Mouse (Mus musculus) frontal cortex, postnatal 14 days (tissue): ENCODE measurements around the gene Plekhm2.

Experiments
- DNase-seq, 2 experiments: peaks; one replicate each; pipeline ENCODE4 v3.0.0; 2022; ENCODE audit warnings: low spot score in 2 of 2

Plekhm2 gene

DNA sequence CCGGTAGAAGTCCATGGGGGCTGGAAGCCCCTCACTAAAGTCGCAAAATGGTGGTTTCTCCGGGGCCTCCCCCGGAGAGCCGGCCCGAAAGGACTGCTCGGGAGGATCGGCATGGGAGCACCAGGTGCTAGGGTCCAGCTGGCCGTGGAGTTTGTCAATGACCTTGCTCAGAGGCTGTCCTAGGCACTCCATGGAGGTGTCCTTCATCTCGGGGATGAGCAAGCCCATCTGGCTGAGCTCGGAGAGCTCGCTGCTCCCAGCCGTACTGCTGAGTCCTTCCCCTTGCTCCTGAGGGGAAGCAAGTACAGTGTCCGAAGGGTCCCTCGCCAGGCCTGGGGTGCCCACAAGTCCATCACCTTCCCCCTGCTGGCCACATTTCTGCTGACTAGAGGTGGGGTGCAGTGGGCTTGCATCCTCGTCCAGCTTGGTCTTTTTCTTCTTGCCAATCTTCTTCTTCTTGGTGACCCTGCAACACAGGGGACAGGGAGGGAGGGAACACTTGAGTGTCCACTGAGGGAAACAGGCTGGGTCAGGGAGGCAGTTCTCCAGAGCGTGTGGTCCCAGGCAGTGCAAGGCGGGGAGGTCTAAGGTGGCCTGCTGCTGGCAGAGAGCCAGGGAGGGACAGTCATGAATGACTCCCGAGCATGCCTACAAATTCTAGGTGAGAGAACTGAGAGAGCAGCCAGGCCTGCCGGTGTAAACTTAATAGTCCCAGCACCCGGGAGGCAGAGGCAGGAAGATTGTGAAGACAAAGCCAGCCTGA, 32.4 kb downstream of the Plekhm2 start:
- no peak for DNase-seq

DNA sequence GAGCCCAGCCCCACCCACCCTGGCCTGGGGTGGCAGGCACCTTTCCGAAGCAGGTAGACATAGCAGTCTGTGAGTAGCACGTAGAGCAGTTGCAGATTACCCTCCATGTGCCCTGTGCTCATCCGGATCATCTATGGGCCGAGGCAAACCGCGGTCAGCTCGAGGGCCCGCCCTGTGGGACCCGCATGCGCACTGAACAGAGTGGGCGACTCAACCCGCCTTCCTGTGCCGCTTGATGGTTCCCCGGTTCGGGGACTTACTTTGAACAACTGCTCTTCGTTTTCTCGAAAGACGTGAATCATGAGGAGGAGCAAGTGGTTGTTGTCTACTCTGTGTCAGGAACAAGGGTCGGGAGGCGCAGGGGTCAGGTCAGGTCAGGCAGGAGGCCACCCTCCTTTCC, 33.4 kb downstream of the Plekhm2 start:
- DNase-seq: no peak

DNA sequence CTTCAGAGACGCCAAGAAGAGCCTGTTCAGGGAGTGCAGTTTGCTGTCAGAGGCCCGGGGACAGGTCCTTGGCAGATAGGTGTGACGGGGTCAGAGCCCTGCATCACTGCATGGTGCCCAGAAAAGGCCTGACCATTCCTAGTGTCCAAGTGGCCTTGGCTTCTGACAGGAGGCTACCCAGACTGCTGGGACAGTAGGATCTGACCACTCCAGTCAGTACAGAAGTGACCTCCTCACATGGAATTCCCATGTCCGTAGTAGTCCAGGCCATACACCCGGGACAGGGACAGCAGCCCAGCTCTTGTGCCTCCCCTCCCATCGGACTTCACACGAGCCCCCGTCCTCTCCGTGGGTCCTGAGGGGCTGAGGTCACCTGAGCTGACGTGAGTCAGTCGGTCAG, 34.7 kb downstream of the Plekhm2 start:
- DNase-seq: no peak

DNA sequence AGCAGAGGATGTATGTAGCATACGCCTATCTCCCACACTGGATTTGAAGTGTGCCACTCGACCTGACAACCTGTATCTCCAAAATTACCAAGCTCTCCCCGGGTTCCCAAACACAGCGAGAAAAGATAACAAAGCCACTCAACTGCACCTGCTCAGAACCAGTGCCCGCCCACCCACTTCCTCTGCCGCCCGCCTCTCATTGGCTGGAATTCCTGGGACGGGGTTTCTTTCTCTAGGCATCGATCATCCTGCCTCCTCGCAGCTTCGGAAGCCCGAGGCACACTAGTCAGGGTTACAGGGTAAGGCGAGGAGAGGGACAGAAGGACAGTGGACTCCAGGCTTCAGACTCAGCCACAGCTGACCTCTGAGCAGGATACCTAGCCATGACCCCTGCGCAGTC, 36.0 kb downstream of the Plekhm2 start:
- DNase-seq: no peak

DNA sequence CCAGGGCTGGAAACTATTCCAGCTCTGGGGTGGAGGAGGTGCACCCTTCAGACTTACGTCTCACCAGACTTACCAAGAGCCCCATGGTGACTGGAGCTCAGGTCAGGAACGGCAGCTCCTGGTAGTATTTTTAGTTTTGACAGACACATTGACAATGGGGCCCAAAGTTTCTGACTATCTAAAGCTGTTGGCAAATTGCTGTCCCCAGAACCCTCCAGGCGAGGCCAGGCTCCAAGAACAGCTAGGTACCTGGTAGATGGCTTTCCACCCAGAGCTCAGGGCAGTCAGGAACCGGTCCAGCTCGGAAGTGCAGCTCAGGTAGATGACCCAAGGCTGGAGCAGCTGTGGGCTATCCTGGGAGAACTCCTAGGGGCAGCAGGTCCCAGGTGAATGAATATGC, 37.2 kb downstream of the Plekhm2 start:
- no peak for DNase-seq

DNA sequence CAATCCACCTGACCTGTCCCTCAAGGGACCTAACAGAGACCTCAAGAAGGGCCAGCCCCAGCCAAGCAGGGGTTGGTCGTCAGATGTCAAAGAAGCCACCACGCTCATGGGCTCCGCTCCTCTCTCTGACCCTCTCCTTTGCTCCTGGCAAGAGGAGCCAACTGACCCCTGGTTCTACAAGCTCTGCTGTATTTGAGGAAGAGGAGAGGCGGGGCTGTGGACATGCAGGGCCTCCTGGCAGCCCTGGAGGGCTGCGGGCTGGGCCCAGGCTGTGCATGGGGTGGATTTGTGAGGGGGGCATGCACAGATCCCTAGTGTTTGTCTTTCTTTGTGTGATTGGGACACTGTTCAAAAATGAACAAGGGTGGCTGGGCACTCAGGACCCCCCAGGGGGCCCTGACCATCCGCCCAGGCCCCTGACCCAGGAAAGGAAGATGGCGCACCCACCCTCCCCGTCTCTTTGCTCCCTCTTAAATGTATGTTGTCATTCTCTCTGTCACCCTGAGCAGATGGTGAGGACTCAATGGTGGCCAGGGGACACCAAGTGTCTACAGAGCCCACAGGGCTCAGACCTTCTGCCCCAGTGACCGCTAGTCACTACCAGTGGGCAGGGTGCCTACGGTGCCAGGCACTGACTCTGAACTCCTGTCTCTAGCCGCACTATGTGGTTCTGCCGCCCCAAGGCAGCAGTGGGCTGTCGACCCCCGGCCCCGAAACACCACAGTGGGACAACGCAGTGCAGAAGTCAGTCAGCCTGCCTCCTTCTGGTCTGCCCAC, 38.7 kb downstream of the Plekhm2 start:
- DNase-seq: no peak

DNA sequence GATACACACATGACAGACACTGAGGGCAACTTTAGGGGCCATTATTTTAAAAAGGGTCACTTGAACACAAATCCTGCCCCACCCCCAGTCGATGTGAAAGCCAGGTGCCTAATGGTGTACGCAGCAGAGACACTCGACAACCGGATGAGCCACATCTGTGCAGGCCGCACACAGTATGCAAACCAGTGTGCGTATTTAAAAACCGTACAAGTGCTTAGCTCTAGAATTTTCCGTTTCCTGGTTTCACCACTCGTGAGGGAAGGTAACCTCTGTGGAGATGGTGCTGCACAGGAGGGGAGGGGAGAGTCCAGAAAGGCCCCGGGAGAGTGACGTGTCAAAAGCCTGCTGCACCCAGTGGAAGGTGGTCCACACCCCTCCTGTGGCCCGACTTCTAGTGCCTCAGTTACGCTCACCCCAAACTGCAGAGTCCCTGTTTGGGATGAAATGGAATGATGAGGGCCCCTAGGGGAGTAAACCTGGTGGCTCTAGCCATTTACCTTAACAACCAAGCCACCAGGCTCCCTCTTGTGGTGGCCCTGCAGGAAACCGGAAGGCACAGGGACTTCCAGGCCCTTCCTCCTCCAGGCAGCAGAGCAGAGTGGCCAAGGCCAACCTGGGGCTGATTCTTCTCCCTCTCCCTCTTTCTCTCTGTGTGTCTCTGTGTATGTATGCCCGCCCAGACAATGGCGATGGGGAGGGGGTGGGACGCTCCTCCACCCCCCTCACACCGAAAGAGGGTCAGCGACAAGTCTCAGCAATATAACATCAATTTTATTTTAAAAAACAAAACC, 39.5 kb downstream of the Plekhm2 start:
- DNase-seq: no peak

DNA sequence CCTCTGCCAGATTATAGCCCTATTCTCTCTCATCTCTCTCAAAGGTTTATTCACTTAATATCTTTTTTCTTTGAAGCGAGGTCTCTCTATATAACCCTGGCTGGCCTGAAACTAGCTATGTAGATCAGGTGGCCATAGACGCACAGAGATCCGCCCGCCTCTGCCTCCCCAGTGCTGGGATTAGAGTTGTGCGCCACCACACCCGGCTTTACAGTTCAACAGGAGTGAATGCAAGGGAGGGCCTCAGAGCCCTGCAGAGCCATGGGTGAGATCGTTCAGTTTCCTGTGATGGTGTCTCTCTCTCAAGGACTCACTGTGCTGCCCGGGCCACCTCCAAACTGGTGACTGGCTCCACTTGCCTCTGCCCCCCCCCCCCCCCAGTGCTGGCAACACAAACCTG, 40.6 kb downstream of the Plekhm2 start:
- no peak for DNase-seq

DNA sequence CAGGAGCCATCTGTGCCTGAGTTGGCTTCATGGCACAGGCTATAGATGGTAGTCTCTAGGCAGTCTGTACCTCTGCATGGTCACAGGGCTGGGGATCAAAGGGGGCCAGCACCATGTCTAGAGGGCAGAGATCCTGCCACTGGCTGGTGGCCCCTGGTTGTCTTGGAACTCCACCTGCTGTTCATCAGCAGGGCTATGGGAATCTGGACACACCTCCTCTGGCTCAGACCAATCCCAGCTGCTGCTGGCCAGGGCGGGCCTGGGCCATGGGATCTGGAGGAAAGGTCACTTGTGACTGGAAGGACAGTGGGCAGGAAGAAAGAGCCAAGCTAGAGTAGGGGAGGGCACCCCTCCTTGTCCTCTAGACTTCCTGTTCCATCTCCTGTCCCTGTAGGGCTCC, 41.0 kb downstream of the Plekhm2 start, which contains the start of gene Slc25a34:
Gene Slc25a34 (minus strand): TSS at position 156 of the 400 bp plus-strand sequence.
- no peak for DNase-seq

DNA sequence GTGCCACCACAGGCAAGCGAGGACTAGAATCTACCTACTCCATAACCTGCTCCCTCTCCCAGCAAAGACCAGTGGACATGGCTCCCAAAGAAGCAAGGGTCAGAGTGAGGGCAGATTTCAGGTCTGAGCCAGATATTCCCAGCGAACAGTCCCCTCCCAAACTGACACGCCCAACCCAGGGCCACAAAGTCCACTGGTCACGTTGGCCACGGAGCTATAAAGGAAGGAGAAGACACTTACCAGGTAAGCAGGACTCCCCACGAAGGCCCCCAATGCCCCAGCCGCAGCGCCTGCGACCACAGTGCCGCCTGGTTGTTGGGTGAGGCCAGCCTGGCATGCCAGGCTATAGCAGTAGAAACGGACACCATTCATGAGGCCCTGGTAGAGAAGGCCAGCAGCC, 41.7 kb downstream of the Plekhm2 start:
- no peak for DNase-seq

DNA sequence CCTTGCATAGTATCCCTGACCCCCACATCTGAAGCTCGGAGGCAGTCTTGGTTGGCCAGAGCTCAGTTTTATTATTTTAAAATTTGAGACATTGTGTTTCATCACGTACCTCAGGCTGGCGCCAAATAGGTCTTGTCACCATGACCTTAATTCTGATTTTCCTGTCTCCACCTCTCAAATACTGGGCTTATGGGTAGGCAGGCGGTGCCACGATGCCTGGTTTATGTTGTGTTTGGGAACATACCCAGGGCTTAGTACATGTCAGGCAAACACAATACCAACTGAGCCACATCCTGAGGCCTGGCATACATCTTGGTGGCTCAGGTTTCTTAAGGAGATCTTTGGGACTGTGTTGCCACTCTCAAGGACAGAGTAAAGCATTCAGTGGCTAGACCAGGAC, 42.1 kb downstream of the Plekhm2 start:
- no peak for DNase-seq

DNA sequence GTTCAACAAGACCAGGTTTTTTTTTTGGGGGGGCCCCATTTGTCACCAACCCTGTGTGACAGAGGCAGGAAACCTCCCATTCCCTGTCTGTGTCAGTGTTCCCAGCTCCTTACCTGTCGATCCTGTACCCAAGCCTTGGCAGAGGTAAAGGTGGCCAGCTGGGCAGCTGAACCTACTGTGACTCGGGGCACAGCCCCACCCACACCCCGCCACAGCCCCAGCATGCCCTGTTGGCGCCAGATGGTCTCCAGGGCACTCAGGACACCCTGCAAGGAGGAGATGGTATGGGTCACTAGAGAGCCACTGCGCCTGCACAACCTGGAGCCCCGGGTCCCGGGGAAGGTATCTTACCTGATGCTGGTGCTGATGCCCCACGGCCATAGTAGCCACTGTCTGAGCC, 42.6 kb downstream of the Plekhm2 start:
- no peak for DNase-seq

DNA sequence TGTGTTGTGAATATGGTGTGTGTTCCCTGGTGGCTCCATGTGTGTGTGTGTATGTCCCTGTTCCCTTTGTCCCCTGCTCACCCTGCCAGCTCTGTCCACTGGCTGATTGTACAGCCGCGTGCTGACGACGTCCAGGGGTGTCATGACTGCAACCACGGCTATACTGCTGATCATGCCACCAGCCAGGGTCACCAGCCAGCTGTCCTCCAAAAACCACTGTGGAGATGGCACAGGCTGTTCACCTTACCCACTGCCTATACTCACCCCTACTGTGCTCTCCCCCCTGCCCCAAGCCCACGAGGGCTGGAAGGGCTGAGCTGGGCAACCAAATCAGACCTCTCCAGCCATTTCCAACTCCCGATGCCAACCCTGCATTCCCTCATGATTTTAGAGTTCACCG, 43.4 kb downstream of the Plekhm2 start:
- no peak for DNase-seq

DNA sequence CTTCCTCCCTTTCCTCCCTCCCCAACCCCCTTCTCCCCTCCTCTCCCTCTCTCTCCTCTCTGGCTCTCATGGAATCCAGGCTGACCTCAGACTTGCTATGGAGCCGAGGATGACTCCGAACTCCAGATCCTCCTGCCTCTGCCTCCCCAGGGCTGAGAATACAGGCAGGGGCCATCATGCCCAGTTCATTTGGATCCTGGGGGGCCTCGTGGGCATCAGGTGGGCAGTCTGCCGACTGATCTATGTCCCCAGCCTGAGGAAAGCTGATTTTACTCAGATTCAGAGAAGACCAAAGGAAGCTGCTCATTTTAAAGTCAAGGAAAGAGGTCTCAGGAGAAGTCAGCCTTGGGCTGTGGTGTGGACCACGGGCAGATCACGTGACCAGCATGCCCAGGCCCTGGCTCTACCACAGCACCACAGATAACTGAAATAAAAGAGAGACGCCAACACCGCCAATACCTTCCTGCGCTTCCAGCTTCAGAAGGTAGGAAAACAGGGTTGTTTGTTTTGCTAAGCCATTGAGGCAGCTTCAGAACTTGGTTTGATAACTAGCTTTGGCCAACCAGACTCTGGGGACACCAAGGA, 45.3 kb downstream of the Plekhm2 start:
- DNase-seq: no peak

DNA sequence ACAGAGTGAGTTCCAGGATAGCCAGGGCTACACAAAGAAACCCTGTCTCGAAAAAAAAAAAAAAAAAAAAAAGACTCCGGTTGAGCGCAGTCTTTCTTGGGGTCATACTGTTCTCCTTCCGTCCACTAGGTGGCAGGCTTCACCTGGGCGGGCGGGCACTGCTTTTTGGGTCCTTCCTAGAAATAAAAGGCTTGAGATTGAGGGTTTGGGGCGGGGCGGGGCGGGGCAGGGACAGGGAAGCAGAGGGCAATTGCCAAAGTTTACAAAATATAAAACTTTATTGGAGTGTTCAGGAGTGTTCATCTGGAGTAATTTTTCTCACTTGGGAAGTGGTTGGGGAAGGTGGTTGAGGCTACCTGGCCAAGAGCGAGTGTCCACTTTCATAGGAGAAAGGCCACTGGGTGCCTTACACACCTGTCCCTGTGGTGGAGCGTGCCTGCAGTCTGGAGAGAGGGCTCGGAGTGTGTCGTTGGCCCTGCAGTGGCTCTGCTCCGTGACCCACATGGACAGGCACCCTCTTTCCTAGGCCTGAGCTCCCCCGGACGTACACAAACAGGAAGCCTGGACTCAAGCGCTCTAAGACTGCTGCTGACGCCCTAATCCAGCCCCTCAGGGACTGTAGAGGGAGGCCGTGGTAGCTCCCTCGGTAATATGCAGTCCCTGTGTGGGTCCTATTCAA, 46.0 kb downstream of the Plekhm2 start, which contains the start of gene Tmem82:
Gene Tmem82 (minus strand): TSS at position 69 of the 679 bp plus-strand sequence.
- DNase-seq: no peak

DNA sequence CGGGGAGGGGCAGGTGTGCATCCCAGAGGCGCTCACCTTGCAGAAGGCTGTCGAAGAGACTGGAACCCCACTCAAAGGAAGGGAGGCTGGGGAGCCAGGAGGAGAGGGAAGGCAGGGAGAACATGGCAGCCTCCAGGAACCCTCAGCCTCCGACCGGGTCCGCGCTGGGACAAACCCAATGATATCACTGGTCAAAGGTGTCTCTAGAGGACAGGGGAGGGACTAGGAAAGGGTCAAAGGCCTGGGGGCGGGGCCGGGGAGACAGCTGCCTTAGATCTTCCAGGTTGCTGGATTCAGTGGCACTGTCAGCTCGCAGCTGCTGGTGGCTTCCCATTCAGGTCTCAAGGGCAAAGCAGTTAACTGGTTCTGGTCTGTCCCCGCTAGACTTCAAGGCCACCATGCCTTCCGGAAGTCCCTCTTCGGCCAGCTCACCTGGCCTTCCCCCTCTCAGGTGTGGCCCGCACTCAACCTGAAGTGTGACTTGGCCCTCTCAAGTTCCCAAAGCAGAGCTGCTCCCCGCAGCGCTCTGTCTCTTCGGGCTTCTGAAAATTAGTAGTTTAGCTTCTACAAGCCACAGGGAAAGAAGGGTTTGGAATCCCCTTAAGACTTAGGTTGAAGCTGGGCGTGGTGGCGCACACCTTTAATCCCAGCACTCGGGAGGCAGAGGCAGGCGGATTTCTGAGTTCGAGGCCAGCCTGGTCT, 46.7 kb downstream of the Plekhm2 start:
- no peak for DNase-seq

DNA sequence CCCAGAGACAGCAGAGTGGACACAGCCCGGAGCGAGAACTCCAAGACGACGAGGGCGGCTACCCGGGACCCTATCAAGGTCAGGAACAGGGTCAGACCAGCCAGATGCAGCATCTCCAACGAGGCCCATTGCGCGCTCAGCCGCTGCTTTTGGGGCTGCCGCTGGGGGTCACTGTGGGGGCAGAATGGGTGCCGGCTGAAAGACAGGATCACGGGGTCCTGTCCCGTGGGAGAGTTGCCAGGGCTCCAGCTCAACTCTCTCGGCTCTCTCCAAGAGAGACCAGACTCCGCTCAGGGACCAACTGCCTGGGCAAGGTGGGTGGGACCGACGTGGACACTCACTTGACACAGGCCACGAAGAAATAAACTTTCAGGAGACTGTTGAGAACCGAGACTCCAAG, 47.4 kb downstream of the Plekhm2 start:
- peak; percentile 44 to 54 for DNase-seq

DNA sequence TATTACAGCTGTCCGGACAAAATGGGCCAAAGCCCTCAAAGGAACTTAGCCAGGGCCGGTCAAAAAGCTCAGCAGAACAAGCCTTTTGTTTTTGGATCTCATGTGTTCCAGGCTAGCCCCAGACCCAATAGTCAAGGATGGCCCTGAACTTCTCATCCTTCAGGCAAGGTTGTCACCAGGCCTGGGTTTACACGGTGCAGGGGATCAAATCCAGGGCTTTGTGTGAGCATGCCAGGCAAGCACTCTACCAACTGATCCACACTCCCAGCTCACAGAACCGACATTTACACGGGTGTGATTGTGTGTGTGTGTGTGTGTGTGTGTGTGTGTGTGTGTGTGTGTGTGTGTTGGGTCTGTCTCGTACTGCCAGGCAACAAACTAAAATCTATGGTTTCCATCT, 47.9 kb downstream of the Plekhm2 start:
- no peak for DNase-seq

DNA sequence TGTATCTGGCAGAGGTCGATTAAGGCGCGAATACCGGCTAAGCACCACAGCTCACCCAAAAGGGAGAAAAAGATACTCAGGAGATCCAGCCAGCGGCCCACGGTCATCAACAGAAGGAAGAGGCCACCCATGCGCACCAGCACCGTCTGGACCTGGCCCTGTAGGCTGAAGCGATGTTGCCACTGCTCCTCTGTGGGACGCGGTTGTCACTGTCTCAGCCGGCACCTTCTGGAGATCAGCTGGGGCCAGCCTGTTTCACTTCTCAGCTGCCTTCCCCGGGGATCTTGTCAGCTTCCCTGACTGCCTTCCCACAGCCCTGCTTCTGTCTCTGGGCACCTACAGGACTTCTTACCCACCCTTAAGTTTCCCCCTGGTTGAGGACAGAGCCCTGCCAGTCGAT, 49.8 kb downstream of the Plekhm2 start:
- DNase-seq: no peak

DNA sequence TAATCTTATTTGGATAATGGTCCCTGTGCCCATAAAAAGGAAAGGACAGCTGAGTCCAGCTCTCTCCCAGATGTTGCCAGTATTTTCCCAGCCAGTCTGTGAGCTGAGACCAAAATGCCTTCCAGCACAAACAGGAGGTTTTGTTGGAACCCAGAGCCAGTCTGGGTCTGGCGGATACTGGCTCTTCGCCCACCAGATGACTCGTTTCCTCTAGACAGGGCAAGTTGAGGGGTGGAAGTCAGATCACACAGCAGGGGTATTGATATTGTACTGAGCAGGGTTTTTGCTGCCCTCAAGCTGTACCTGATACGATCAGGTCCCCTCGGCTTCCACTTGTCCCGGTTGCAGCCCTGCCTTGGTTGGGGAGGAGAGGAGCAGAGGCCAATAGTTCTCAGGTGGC, 55.2 kb downstream of the Plekhm2 start:
- DNase-seq: no peak

DNA sequence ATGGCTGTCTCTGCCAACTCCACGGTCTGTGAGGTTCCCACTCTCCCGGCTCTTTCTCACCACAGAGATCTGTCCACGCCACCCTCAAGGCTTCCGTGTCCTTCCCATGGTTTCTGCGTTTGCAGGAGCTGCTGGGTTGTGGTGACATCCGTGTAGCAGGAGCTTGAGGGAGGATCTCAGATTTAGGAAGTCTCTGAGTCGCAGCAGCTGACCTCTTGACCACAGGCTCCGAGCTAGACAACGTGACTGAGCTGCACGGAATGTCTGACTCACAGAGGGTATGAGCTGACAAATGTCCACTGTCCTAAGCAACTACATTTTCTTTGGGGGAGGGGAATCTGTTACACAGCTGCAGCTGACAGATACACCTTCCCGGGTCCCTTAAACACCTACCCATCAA, 58.8 kb downstream of the Plekhm2 start, which contains the start of gene Fblim1:
Gene Fblim1 (minus strand): TSS at position 236 of the 400 bp plus-strand sequence.
- no peak for DNase-seq
